Mouse (Mus musculus) ES-Bruce4 (cell line): ENCODE results near the gene Ssx2ip.

Experiments used
- CTCF ChIP-seq: IDR thresholded peaks from one replicate; pipeline ENCODE4 v1.8.1; 2011; ENCODE audit warnings: low read depth, low read length
- EP300 ChIP-seq: IDR thresholded peaks from 2 replicates; pipeline ENCODE4 v1.6.1; 2011; ENCODE audit warnings: low read depth, low read length; ENCODE audit not compliant: insufficient read depth
- POLR2A ChIP-seq: IDR thresholded peaks from one replicate; pipeline ENCODE4 v1.8.1; 2011; ENCODE audit warnings: low read length; ENCODE audit not compliant: insufficient read depth

DNA sequence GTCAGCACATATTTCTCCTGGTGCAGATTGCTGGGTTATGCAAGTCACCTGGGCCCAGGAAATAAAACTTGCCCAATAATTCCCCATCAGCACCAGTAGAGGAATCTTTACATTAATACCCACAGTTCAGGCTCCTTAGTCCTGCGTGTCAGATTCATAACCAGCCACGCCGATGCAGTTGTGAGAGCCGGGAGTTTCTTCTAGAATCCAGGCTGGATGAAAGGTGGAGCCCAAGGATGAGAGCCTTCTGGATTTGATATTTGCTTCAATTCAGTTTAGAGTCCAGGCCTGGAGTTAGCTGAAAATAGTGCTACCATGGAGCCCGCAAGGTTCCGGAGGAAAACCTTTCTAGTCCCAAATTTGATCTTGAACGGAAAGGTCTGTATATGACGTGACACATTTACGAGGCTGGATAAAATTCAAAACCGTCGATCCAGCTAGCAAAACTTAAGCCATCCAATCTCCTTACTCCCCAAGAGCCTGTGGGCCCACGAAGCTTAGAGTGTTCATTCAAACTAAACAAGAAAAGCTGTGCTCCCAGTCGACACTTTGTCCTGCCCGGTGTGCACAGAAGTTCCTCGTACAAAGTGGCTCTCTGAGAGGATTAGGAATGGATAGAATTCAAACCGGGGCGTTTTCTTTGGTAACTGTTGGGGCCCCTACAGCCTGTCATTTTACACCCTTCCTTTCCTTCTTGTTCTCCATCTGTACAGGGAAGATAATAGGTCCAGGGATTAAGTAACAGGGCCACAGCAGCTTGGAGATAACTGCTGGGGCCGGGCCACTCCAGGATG lies 968 bp downstream of the Ssx2ip start:
- TF ChIP-seq CTCF, result no peak
- TF ChIP-seq POLR2A, result no peak
- TF ChIP-seq EP300, result no peak
